Mouse (Mus musculus) CD4-positive, CD25-positive, alpha-beta regulatory T cell, adult 4 months (primary cell): ENCODE measurements around the gene Tmem92. TPM values are rescaled to one million over a fixed set of nuclear protein-coding genes. Genes with fewer than 3 reads are reported as not detected.
"Not testable (repeated sequence)": the region's sequence is repeated elsewhere in the genome, so short reads cannot be mapped to it uniquely, and the experiment has no call there.

ENCODE experiments used
- ATAC-seq: one replicate; pipeline ENCODE4 v1.8.0; 2017
- polyA plus RNA-seq, 2 experiments: library from polyadenylated mRNA; unstranded; fragments of 100-300 nt; shearing (Covaris generic); gene quantifications; one replicate each; pipeline ENCODE4 v1.2.1; 2017

The Tmem92 gene
- polyA plus RNA-seq = not detected

- ATAC-seq = no peak
Observed at GRCm38 (mm10) chr11:94782603-94783002, at the start of gene Tmem92. TSS of gene Tmem92 (minus strand) at chr11:94782703.

- no peak for ATAC-seq
Observed at GRCm38 (mm10) chr11:94828966-94829365, 46.5 kb upstream of the Tmem92 start.

- not testable (repeated sequence) for ATAC-seq
Observed at GRCm38 (mm10) chr11:94819427-94819826, 36.9 kb upstream of the Tmem92 start.

- not testable (repeated sequence) for ATAC-seq
Observed at GRCm38 (mm10) chr11:94818946-94819345, 36.4 kb upstream of the Tmem92 start.

- ATAC-seq = not testable (repeated sequence)
Observed at GRCm38 (mm10) chr11:94811537-94811936, 29.0 kb upstream of the Tmem92 start.

DNA sequence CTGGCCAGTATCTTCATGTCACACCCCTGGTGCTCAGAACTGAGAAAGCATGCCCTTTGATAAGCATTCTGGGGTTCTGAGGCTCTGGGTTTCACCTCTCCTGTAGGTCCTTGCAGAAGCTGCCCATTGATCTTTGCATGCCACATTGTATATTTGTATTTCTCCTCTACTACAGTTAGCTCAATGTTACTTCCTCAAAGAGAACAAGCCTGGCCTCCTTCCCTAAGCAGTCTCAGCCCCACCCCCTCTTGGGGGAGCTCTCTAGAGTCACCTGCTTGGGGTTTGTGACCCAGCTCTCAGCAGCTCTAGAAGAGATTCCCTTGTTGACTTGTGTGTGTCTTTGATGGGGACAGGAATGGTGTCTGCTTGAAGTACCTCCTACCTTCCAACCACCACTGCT is 9.2 kb upstream of the Tmem92 start:
- no peak for ATAC-seq

DNA sequence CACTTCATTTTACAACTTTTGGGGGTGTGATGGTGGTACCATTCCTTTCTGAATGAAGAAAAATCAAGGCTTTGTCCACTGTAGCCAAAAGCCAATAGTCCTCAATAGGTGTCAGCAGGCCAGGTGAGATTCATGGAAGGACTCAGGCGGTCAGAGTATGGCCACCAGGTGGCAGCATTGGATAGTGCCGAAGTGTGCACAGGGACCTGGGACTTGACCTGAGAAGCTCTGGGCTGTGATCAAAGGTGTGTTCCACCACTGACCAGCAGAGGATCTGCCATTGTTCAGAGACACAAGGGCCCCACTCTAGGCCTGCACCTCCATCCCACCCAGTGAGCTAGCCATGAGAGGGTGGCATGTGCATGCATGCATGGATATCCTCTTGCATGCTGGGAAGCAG is 2.7 kb upstream of the Tmem92 start:
- ATAC-seq = no peak

GRCm38 (mm10) chr11:94774887-94775497 is 7.5 kb downstream of the Tmem92 start:
- ATAC-seq = no peak

- no peak for ATAC-seq
Observed at GRCm38 (mm10) chr11:94773851-94774250, 8.7 kb downstream of the Tmem92 start.

- ATAC-seq = no peak
Observed at GRCm38 (mm10) chr11:94772363-94773055, 10.0 kb downstream of the Tmem92 start.

GRCm38 (mm10) chr11:94767241-94767640 is 15.3 kb downstream of the Tmem92 start:
- ATAC-seq = no peak

DNA sequence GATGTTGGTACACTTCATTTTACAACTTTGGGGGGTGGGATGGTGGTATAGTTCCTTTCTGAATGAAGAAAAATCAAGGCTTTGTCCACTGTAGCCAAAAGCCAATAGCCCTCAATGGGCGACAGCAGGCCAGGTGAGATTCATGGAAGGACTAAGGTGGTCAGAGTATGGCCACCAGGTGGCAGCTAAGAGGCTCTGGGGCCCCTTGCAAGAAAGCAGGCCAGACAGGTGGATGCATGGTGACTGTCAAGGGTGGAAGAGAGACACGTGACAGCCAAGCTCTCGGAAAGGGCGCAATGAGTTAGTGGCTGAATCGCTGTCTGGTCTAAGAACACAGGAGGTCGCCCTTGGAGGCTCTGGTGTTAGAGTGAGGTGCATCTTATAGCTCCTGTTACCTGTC is 19.7 kb downstream of the Tmem92 start:
- no peak for ATAC-seq

- no peak for ATAC-seq
Observed at GRCm38 (mm10) chr11:94762281-94762680, 20.2 kb downstream of the Tmem92 start.

DNA sequence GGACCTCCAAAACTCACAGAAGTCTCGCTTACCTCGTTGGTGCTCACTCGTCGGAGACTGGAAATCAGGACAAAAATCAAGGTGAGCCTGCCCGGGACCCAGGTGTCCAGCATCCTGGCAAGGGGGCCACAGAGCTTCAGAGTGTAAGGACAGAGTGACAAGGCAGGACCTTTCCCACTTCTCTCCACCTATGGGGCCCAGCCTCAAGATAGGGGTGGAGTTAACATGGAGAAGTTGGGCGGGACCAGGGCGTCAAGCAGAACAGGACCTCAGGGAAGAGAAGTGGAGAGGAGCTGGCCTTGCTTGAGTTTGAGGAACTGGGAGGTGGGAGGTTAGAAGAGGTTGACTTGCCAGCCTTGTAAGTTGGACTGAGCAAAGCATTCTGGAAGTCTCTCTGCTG is 21.7 kb downstream of the Tmem92 start:
- ATAC-seq = no peak

GRCm38 (mm10) chr11:94760364-94760763 is 22.1 kb downstream of the Tmem92 start:
- no peak for ATAC-seq

DNA sequence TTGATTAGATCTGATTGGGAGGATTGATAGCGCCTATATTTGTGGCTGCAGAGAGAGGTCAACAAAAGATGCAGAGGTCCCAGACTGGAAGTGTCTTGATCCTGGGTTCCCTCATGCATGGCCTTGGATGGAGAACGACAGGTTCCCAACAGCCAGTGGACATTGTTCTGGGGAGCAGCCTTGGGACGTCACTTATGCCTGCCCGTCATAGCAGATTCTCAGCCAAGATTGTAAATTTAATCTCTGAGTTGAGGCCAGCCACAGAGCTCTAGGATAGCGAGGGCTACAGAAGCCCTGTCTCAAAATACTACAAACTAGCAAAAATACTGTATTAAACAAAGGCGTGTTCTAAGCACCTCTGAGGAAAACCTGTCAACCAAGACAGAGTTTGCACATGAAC is 22.6 kb downstream of the Tmem92 start:
- no peak for ATAC-seq

- ATAC-seq = no peak
Observed at GRCm38 (mm10) chr11:94752946-94753713, 29.4 kb downstream of the Tmem92 start.

- ATAC-seq = no peak
Observed at GRCm38 (mm10) chr11:94741732-94742272, 40.7 kb downstream of the Tmem92 start, which contains the start of gene Cdc34b. TSS of gene Cdc34b (plus strand) at chr11:94741782.

GRCm38 (mm10) chr11:94735746-94736145 is 46.8 kb downstream of the Tmem92 start:
- no peak for ATAC-seq

DNA sequence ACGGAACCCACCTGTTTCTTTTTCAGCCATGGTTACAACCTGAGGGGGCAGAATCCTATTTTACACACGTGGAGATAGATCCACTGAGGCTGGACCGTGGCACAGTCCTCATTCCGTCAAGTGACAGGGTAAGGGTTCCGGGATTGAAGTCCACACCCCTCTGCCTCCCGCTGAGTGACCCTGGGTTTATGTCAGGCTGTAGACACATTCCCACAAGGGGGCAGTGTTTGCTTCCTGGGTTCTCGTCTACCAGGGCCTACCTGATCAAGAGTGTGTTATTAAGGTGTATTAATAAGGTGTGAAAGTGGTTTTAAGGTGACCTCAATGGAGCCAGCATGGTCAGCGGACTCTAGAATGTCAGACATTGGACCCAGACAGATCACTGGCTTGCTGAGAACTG is 49.7 kb downstream of the Tmem92 start:
- ATAC-seq = no peak

DNA sequence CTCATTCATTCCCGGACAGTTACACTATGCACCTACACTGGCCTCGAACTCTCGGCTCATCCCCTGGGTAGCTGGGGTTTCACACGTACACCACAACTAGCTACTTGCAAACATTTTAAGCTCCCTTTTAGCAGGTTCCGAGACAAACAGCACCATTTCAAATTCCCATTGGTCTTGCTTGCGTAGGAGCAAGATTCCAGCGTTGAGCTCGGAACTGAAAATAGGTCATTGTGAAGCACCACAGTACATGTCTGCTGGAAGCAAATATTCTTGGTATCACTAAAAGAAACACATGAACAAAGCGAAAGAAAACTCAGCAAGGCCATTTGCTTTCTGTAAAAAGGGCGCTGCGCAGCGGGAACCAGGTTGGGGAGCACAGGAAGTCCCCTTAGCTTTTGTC is 51.3 kb downstream of the Tmem92 start:
- no peak for ATAC-seq

- no peak for ATAC-seq
Observed at GRCm38 (mm10) chr11:94730261-94730660, 52.2 kb downstream of the Tmem92 start.

DNA sequence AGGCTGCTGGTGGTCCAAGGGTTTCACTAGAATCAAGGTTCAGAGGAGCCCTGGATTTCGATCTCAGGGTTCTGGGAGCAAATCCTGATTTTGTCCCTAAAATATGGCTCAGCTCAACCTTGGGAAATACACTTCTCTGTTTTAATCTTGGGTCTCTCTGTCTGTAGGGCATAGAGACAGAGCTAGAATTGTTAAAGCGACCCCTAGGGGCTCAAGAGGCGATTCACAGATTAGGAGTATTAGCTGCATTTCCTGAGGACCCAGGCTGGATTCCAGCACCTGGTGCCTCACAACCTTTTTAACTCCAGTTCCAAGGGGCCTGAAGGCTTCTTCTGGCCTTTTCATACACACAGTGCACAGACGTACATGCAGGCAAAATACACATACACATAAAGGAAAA is 52.9 kb downstream of the Tmem92 start:
- no peak for ATAC-seq
